Mouse (Mus musculus) limb, embryonic 10.5 days (tissue): ENCODE measurements around the gene Fip1l1. TPM values are rescaled to one million over a fixed set of nuclear protein-coding genes. Genes with fewer than 3 reads are reported as not detected.

Experiments
- polyA plus RNA-seq: library from polyadenylated mRNA; unstranded; fragments of >200 nt; fragmentation: Nextera tagmentation; extraction: Ambion mirVana; gene quantifications from 2 replicates; pipeline ENCODE4 v1.2.1, GENCODE M21; 2016

Gene Fip1l1
- polyA plus RNA-seq, 1 experiment from 2014 or later, result 141 TPM

Other genes with a start within 250 kb of the Fip1l1 start
- 16.7 and 18.1 TPM in 2 replicates for gene Scfd2, start 3.7 kb upstream of the Fip1l1 start, polyA plus RNA-seq
- gene Lnx1, start 167.5 kb downstream of the Fip1l1 start, polyA plus RNA-seq, result 1.8 and 2.0 TPM in 2 replicates